Mouse (Mus musculus) hindbrain, embryonic 16.5 days (tissue): Measurements from ENCODE around the gene Rmnd1. TPM values are rescaled to one million over a fixed set of nuclear protein-coding genes. Genes with fewer than 3 reads are reported as not detected.
"Not testable (repeated sequence)": the region's sequence is repeated elsewhere in the genome, so short reads cannot be mapped to it uniquely, and the experiment has no call there.

ENCODE experiments used
- ATAC-seq: fragments of 200-750 bp; cut with Nextera tagmentation; 2 replicates; pipeline ENCODE4 v1.8.0; 2017; ENCODE audit warnings: moderate TSS enrichment, moderate library complexity
- H3K27ac ChIP-seq: fragments of 300-500 bp; sonication (generic); 2 replicates; pipeline ENCODE4 v1.5.1; 2014; ENCODE audit warnings: low read depth, mild to moderate bottlenecking, control low read depth, low read length, moderate library complexity
- H3K27me3 ChIP-seq: fragments of 300-500 bp; sonication (generic); replicated peaks from 2 replicates; pipeline ENCODE4 v1.6.1; 2014; ENCODE audit warnings: low read length; ENCODE audit not compliant: control insufficient read depth, insufficient read depth
- H3K36me3 ChIP-seq: fragments of 300-500 bp; sonication (generic); 2 replicates; pipeline ENCODE4 v1.6.1; 2014; ENCODE audit warnings: mild to moderate bottlenecking, low read length, moderate library complexity, mixed read lengths; ENCODE audit not compliant: control insufficient read depth, insufficient read depth
- H3K4me1 ChIP-seq: fragments of 300-500 bp; sonication (generic); 2 replicates; pipeline ENCODE4 v1.6.1; 2014; ENCODE audit warnings: low read depth, low read length; ENCODE audit not compliant: control insufficient read depth, insufficient read depth
- H3K4me2 ChIP-seq: fragments of 300-500 bp; sonication (generic); 2 replicates; pipeline ENCODE4 v1.6.1; 2014; ENCODE audit warnings: mild to moderate bottlenecking, low read length, control low read depth, moderate library complexity
- H3K4me3 ChIP-seq: fragments of 300-500 bp; sonication (generic); 2 replicates; pipeline ENCODE4 v1.5.1; 2014; ENCODE audit warnings: mild to moderate bottlenecking, low read length, control low read depth, moderate library complexity
- H3K9ac ChIP-seq: fragments of 300-500 bp; sonication (generic); 2 replicates; pipeline ENCODE4 v1.6.1; 2014; ENCODE audit warnings: low read depth, mild to moderate bottlenecking, control low read depth, low read length, moderate library complexity
- H3K9me3 ChIP-seq: fragments of 300-500 bp; sonication (generic); 2 replicates; pipeline ENCODE4 v1.6.1; 2014; ENCODE audit warnings: mild to moderate bottlenecking, low read length, moderate library complexity; ENCODE audit not compliant: control insufficient read depth
- WGBS: fragments of 180-500 bp; shearing (Covaris S2); extraction: QIAGEN DNeasy Blood & Tissue Kit; methylation state at CpG from one replicate; pipeline ENCODE4 v1.1.7; 2014; 5-methylcytosine and 5-hydroxymethylcytosine counted together
- polyA plus RNA-seq: library from polyadenylated mRNA; unstranded; fragments of >200 nt; fragmentation: Nextera tagmentation; extraction: Ambion mirVana; gene quantifications from 2 replicates; pipeline ENCODE4 v1.2.1, GENCODE M21; 2015

Rmnd1 gene
- polyA plus RNA-seq, 1 experiment from 2014 or later, result 41.9 TPM

DNA sequence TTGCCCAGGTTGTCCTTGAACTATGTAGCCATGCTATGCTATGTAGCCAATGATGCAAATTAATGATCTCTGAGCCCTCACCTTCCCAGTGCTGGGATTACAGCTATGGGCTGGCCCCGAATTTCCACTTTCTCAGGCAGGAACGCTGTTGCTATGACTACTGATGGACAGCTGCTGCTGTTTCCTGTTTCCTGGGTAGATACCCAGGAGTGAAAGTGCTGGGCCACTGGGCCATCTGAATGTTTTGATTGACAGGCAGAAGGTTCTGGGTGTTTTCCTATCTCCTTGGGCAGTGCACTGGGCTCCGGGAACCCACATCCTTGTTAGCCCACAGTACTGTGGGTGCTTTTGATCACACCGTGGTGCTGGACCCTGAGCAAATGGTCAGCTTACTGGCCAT is 24.2 kb upstream of the Rmnd1 start:
- H3K4me1 ChIP-seq, result no peaks in the 10 kb centered on the region
- WGBS, result 74% methylated on average over 4 of the region's 4 CpGs
- H3K4me2 ChIP-seq, result no peak overlapping the region
- no peaks in the 10 kb centered on the region for H3K9me3 ChIP-seq
- no peak overlapping the region for H3K9ac ChIP-seq
- H3K36me3 ChIP-seq, result peaks cover 2% of the 10 kb centered on the region
- no peak overlapping the region for H3K4me3 ChIP-seq
- H3K27me3 ChIP-seq, result no peaks in the 10 kb centered on the region
- H3K27ac ChIP-seq, result no peak overlapping the region
- no peak for ATAC-seq

DNA sequence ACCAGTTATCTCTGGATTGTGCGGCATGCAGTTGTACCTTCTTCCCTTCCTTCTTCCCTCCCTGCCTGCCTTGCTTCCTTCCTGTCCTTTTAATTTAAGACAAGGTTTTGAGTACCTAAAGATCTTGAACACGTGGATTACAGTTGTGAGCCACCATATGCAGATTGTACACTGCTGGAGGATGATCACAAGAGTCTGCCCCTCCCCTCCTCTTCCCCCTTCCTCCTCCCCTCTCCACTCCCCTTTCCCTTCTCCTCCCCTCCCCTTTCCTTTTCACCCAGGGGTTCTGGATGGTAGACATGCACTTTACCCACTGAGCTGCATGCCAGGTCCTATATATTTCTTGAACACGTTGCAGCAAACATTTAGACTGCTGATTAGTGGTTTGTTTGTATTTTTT is 3.2 kb upstream of the Rmnd1 start:
- Histone ChIP-seq H3K9ac (no peak overlapping the region), H3K9me3 (no peaks in the 10 kb centered on the region), H3K4me2 (no peak overlapping the region), H3K4me3 (no peak overlapping the region), H3K36me3 (peaks cover 3% of the 10 kb centered on the region; the same call in 1 of the 2 replicates), H3K4me1 (peaks cover 6% of the 10 kb centered on the region), H3K27ac (no peak overlapping the region), H3K27me3 (no peaks in the 10 kb centered on the region)
- 91% methylated on average over 3 of the region's 3 CpGs for WGBS
- ATAC-seq, result no peak

DNA sequence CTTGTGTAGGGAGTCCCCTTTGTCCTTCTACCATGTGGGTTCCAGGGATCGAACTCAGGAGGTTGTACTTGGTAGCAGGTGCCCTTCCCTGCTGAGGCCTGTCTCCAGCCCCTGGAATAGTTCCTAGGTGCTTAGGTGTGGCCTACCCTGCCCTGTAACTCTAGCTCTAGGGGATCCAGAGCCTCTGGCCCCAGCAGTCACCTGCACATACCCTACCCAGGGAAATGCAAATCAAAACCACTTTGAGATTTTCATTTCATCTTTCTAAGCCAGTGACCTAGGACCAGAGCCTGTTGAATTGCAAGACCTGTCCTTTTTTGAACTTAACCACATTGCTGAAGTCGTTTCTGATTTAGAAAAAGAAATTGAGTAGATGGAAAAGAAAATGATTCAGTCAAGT is 1.7 kb upstream of the Rmnd1 start:
- H3K4me2 ChIP-seq, H3K27ac ChIP-seq, H3K9me3 ChIP-seq, H3K4me1 ChIP-seq, H3K4me3 ChIP-seq, ATAC-seq, H3K27me3 ChIP-seq, H3K36me3 ChIP-seq, H3K9ac ChIP-seq: not testable (repeated sequence)
- WGBS, result 85% methylated on average over 2 of the region's 2 CpGs

DNA sequence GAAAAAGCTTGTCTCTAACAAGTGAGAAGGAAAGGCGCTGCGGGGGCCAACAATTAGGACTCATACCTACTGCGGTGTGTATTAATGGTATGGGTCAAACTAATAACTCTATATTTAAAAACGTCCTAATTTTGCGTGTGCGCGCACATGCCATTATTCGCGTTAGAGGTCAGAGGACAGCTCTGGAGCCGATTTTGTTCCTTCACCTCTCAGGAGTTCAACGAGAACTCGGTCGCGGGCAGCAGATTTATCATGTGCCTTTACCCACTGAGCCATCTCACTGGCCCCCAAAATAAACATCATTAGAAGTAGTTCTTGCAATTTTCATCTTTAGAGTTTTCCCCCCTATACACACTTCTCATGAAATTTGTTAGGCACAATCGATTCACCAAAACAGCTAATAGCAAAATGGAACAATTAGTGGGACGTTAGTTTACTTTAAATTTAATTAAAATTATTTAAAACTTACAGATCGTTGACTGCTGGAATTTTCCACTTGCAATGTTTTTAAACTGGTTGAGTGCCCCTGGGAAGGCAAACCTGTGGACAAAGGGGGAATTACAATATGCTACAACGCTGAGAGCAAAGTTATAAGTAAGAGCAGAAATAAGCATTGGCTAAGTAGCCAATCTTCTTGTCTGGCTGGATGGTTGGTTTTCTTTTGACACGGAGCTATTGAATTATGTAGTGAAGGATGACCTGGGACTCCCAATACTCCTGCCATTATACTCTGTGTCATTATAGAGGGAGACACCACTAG is 988 bp upstream of the Rmnd1 start:
- peak overlapping the region; percentile 75 for H3K4me2 ChIP-seq
- H3K27me3 ChIP-seq, result no peaks in the 10 kb centered on the region
- H3K9ac ChIP-seq, result peak overlapping the region; percentile 74
- no peaks in the 10 kb centered on the region for H3K9me3 ChIP-seq
- peak overlapping the region; percentile 83 for H3K27ac ChIP-seq
- peaks cover 6% of the 10 kb centered on the region for H3K4me1 ChIP-seq
- ATAC-seq, result no peak; the same call in 1 of the 2 replicates
- WGBS, result 11% methylated on average over 19 of the region's 19 CpGs
- H3K36me3 ChIP-seq, result no peaks in the 10 kb centered on the region
- H3K4me3 ChIP-seq, result peak overlapping the region; percentile 69

DNA sequence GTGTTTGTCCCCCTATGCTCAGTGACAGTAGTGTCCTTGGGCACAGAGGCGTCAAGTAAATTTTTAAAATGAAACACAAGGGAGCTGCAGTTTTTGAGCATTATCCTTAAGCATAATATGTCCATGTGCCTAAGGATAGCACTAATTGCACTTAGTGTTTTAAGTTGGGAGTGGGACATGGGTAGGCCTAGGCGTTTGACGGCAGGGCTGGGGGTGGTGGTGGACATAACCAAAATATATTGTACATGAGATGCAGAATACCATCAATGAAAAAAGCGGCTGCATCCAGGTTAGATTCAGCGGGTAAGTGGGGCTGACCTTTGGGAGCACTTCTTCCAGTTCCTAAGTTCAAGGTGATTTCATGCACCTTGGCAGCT is 454 bp downstream of the Rmnd1 start:
- Histone ChIP-seq H3K9ac (peak overlapping the region; percentile 68), H3K4me2 (peak overlapping the region; percentile 71), H3K27ac (peak overlapping the region; percentile 57), H3K27me3 (no peaks in the 10 kb centered on the region), H3K9me3 (no peaks in the 10 kb centered on the region), H3K36me3 (0 out of 2 replicates have a peak, but pooled peaks cover 1% of the 10 kb centered on the region), H3K4me3 (peak overlapping the region; percentile 69), H3K4me1 (peaks cover 6% of the 10 kb centered on the region)
- ATAC-seq, result peak; percentile 41
- 10% methylated on average over 5 of the region's 5 CpGs for WGBS

DNA sequence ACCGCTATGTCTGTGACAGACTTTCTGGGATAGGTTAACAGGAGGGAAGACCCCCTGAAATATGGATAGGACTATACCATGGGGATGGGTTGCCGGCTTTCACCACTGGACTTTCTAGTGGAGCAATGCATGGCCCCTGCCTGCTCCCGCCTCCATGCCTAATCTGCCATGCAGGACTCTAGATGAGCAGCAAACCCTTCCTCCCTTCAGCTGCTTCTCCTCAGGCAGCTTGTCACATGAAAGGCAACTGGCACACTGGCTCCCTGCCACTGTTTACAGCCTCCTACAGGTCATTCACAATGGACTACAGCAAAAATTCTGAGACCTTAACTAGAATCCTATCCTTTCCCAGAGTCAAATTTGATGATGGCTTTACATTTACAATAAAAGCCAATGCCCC is 1.4 kb downstream of the Rmnd1 start:
- H3K27me3 ChIP-seq, result no peaks in the 10 kb centered on the region
- H3K9ac ChIP-seq, result no peak overlapping the region
- no peak overlapping the region for H3K4me3 ChIP-seq
- H3K9me3 ChIP-seq, result no peaks in the 10 kb centered on the region
- no peak for ATAC-seq
- H3K4me1 ChIP-seq, result peaks cover 6% of the 10 kb centered on the region
- no peak overlapping the region for H3K27ac ChIP-seq
- H3K4me2 ChIP-seq, result peak overlapping the region; percentile 71
- 88% methylated on average over 3 of the region's 3 CpGs for WGBS
- peaks cover 7% of the 10 kb centered on the region; the same call in 1 of the 2 replicates for H3K36me3 ChIP-seq

DNA sequence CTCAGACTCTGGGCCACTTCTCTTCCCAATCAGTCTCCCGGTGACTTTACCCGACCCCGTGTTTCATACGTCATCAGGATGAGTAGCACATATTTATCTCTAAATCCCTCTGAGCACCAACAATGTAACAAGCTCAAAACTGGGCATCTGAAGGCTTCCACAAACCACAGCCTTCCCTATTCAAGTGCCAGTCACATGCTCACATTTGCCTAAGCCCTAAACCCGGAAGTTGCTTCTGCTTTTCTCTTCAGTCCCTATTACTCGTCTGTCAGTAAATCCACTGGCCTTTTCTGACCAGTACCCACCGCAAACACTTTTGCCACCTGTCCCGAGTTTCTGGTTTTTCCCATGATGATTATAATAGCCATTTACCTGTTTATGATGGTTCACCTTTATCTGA is 1.8 kb downstream of the Rmnd1 start:
- Histone ChIP-seq H3K9me3 (no peaks in the 10 kb centered on the region), H3K9ac (no peak overlapping the region), H3K27me3 (no peaks in the 10 kb centered on the region), H3K4me1 (peaks cover 6% of the 10 kb centered on the region), H3K36me3 (peaks cover 10% of the 10 kb centered on the region), H3K4me2 (no peak overlapping the region), H3K27ac (no peak overlapping the region), H3K4me3 (no peak overlapping the region)
- ATAC-seq, result no peak
- WGBS, result 92% methylated on average over 8 of the region's 8 CpGs

DNA sequence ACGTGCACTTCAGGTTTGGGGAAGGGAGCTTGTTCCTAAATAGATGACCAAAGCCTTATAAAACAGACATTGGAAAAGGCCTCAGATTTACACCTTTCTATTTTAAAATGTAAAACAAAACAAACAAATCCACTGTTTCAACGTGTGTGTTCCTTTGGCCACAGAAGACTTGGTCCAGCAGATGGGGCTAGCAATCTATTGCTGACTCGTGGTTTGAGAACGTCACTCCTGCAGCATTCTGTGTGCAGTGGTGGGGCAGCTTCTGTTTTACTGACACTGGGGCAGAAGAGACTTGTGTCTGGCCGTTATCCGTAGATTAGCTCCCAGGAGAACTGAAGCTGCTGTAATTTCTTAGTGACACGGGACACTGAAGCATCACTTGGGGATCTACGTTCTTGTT is 6.9 kb downstream of the Rmnd1 start:
- no peak overlapping the region for H3K9ac ChIP-seq
- ATAC-seq, result no peak
- no peaks in the 10 kb centered on the region for H3K4me1 ChIP-seq
- H3K27ac ChIP-seq, result no peak overlapping the region
- H3K36me3 ChIP-seq, result peaks cover 13% of the 10 kb centered on the region
- no peak overlapping the region for H3K4me3 ChIP-seq
- H3K27me3 ChIP-seq, result no peaks in the 10 kb centered on the region
- H3K9me3 ChIP-seq, result no peaks in the 10 kb centered on the region
- no peak overlapping the region for H3K4me2 ChIP-seq
- WGBS, result 81% methylated on average over 8 of the region's 8 CpGs

DNA sequence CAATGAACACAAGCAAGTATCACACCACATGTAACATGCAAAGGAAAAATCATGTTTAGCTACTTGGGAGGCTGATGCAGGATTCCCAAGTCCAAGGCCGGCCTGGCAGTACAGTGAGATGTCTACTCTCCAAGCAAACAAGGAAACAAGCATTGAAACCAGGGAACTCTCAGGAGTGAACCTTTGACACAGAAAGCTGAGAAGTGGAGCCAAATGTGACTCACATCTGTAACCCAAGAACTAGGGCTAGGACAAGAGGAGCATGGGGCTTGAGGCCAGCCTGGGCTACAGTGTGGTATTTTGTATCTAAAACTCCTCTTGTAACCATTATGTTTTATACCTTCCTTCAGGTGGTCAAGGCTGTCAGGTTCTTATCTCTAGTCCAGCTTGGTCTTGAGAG is 25.0 kb downstream of the Rmnd1 start:
- ATAC-seq, result no peak
- H3K36me3 ChIP-seq, result peaks cover 16% of the 10 kb centered on the region; the same call in 1 of the 2 replicates
- WGBS, result 96% methylated on average over 1 of the region's 1 CpGs
- H3K4me3 ChIP-seq, result no peak overlapping the region
- no peak overlapping the region for H3K4me2 ChIP-seq
- no peak overlapping the region for H3K9ac ChIP-seq
- H3K9me3 ChIP-seq, result no peaks in the 10 kb centered on the region
- no peaks in the 10 kb centered on the region for H3K27me3 ChIP-seq
- H3K4me1 ChIP-seq, result no peaks in the 10 kb centered on the region; the same call in 1 of the 2 replicates
- H3K27ac ChIP-seq, result no peak overlapping the region
